Mouse (Mus musculus) hindbrain, embryonic 15.5 days (tissue): ENCODE measurements around the gene Kcnk18. TPM values are rescaled to one million over a fixed set of nuclear protein-coding genes. Genes with fewer than 3 reads are reported as not detected.

Experiments used
- ATAC-seq: fragments of 200-750 bp; cut with Nextera tagmentation; 2 replicates; pipeline ENCODE4 v1.8.0; 2017; ENCODE audit warnings: low read depth, moderate number of reproducible peaks, moderate TSS enrichment; ENCODE audit not compliant: low FRiP score
- H3K27ac ChIP-seq: fragments of 300-500 bp; sonication (generic); replicated peaks from 2 replicates; pipeline ENCODE4 v1.5.1; 2015; ENCODE audit warnings: mild to moderate bottlenecking, inconsistent platforms
- H3K27me3 ChIP-seq: fragments of 300-500 bp; sonication (generic); 2 replicates; pipeline ENCODE4 v1.6.1; 2015; ENCODE audit warnings: control low read depth, inconsistent platforms
- H3K36me3 ChIP-seq: fragments of 300-500 bp; sonication (generic); 2 replicates; pipeline ENCODE4 v1.6.1; 2015; ENCODE audit warnings: control low read depth, inconsistent platforms
- H3K4me1 ChIP-seq: fragments of 300-500 bp; sonication (generic); replicated peaks from 2 replicates; pipeline ENCODE4 v1.6.1; 2015; ENCODE audit warnings: control low read depth, inconsistent platforms
- H3K4me2 ChIP-seq: fragments of 300-500 bp; sonication (generic); 2 replicates; pipeline ENCODE4 v1.6.1; 2015; ENCODE audit warnings: moderate library complexity, mild to moderate bottlenecking, inconsistent platforms
- H3K4me3 ChIP-seq: fragments of 300-500 bp; sonication (generic); 2 replicates; pipeline ENCODE4 v1.5.1; 2015; ENCODE audit warnings: mild to moderate bottlenecking, inconsistent platforms
- H3K9ac ChIP-seq: fragments of 300-500 bp; sonication (generic); 2 replicates; pipeline ENCODE4 v1.6.1; 2015; ENCODE audit warnings: inconsistent platforms
- H3K9me3 ChIP-seq: fragments of 300-500 bp; sonication (generic); 2 replicates; pipeline ENCODE4 v1.6.1; 2016; ENCODE audit warnings: control low read depth, inconsistent platforms
- WGBS: fragments of 180-500 bp; shearing (Covaris S2); methylation state at CpG from one replicate; pipeline ENCODE4 v1.1.7; 2015; 5-methylcytosine and 5-hydroxymethylcytosine counted together
- polyA plus RNA-seq: library from polyadenylated mRNA; unstranded; fragments of >200 nt; fragmentation: Nextera tagmentation; extraction: Ambion mirVana; gene quantifications from 2 replicates; pipeline ENCODE4 v1.2.1, GENCODE M21; 2015

The Kcnk18 gene
- polyA plus RNA-seq, 1 experiment from 2014 or later: 0.10 TPM

- no peak overlapping the region for H3K4me3 ChIP-seq
- WGBS: 86% methylated on average over 18 of the region's 18 CpGs
These were observed 16.0 kb downstream of the Kcnk18 start for GRCm38 (mm10) chr19:59235001-59235400.

GRCm38 (mm10) chr19:59236046-59236445 lies 17.0 kb downstream of the Kcnk18 start:
- ATAC-seq: no peak
- no peak overlapping the region for H3K4me3 ChIP-seq
- H3K9ac ChIP-seq: no peak overlapping the region
- no peaks in the 10 kb centered on the region for H3K27me3 ChIP-seq
- no peaks in the 10 kb centered on the region for H3K36me3 ChIP-seq
- no peaks in the 10 kb centered on the region for H3K4me1 ChIP-seq
- WGBS: 88% methylated on average over 6 of the region's 6 CpGs
- no peaks in the 10 kb centered on the region for H3K9me3 ChIP-seq
- no peak overlapping the region for H3K4me2 ChIP-seq
- H3K27ac ChIP-seq: no peak overlapping the region

More at GRCm38 (mm10) chr19:59235001-59235400, 16.0 kb downstream of the Kcnk18 start:
- Histone ChIP-seq H3K4me2 (no peak overlapping the region), H3K4me1 (no peaks in the 10 kb centered on the region), H3K36me3 (no peaks in the 10 kb centered on the region), H3K27me3 (no peaks in the 10 kb centered on the region), H3K9ac (no peak overlapping the region), H3K9me3 (no peaks in the 10 kb centered on the region), H3K27ac (no peak overlapping the region)
- no peak for ATAC-seq

DNA sequence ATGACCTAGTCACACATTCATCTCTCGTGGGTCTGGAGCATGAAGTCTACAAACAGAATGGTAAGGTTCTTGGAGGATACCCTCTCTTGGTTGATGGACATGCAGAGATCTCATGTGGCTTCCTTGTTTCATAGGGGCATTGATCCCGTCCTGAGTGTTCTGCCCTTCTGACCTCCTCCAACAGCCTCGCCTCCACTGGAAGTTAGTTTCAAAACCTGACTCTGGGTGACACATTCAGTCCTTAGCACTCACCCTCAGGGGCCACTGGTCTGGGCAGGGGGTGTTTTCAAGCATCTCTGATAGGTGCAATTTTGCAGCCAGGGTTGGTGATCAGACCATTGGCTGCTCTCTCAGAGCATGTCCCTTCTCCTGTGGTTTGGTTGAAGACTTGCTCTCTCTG lies 19.6 kb downstream of the Kcnk18 start:
- no peaks in the 10 kb centered on the region for H3K27me3 ChIP-seq
- no peak for ATAC-seq

GRCm38 (mm10) chr19:59239124-59239817 lies 20.3 kb downstream of the Kcnk18 start:
- Histone ChIP-seq H3K9me3 (no peaks in the 10 kb centered on the region), H3K36me3 (no peaks in the 10 kb centered on the region), H3K27ac (no peak overlapping the region), H3K4me3 (no peak overlapping the region), H3K4me2 (no peak overlapping the region), H3K4me1 (no peaks in the 10 kb centered on the region), H3K9ac (no peak overlapping the region), H3K27me3 (no peaks in the 10 kb centered on the region)
- ATAC-seq: peak; percentile 63
- WGBS: 27% methylated on average over 17 of the region's 17 CpGs

More for the DNA sequence above, 19.6 kb downstream of the Kcnk18 start:
- Histone ChIP-seq H3K9ac (no peak overlapping the region), H3K4me2 (no peak overlapping the region), H3K27ac (no peak overlapping the region), H3K4me3 (no peak overlapping the region), H3K4me1 (no peaks in the 10 kb centered on the region), H3K9me3 (no peaks in the 10 kb centered on the region), H3K36me3 (no peaks in the 10 kb centered on the region)
- 84% methylated on average over 3 of the region's 3 CpGs for WGBS

- no peaks in the 10 kb centered on the region for H3K27me3 ChIP-seq
- H3K27ac ChIP-seq: no peak overlapping the region
- no peaks in the 10 kb centered on the region for H3K4me1 ChIP-seq
- no peak overlapping the region for H3K4me2 ChIP-seq
- no peak overlapping the region for H3K9ac ChIP-seq
- no peak overlapping the region for H3K4me3 ChIP-seq
- H3K36me3 ChIP-seq: no peaks in the 10 kb centered on the region
- no peaks in the 10 kb centered on the region for H3K9me3 ChIP-seq
- ATAC-seq: no peak
- 86% methylated on average over 4 of the region's 4 CpGs for WGBS
These were observed 23.0 kb downstream of the Kcnk18 start for GRCm38 (mm10) chr19:59241987-59242386.

DNA sequence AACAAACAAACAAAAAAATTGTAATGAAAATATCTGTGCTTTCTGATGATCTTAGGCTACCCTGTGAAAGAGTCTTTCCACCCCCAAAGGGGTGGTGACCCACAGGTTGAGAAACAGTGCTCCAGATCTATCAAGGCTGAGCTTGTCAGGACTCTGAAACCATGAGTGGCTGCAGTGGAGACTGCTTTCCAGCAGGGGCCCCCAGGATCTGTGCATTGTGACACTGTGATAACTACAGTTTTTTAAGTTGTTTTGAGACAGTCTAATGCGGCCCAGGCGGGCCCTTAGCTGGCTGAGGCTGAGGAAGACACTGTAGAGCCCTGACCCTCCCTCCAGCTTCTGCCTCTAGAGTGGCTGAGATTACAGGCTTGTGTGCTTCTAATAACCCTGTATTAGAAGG lies 24.0 kb downstream of the Kcnk18 start:
- Histone ChIP-seq H3K4me3 (no peak overlapping the region), H3K9ac (no peak overlapping the region), H3K9me3 (no peaks in the 10 kb centered on the region), H3K4me1 (no peaks in the 10 kb centered on the region), H3K36me3 (no peaks in the 10 kb centered on the region), H3K4me2 (no peak overlapping the region), H3K27ac (no peak overlapping the region), H3K27me3 (no peaks in the 10 kb centered on the region)
- WGBS: 86% methylated on average over 2 of the region's 2 CpGs
- ATAC-seq: no peak

GRCm38 (mm10) chr19:59248144-59248543 lies 29.1 kb downstream of the Kcnk18 start:
- H3K9ac ChIP-seq: no peak overlapping the region
- H3K9me3 ChIP-seq: no peaks in the 10 kb centered on the region
- no peak overlapping the region for H3K4me3 ChIP-seq
- no peak overlapping the region for H3K4me2 ChIP-seq
- 80% methylated on average over 4 of the region's 4 CpGs for WGBS
- no peak for ATAC-seq
- no peaks in the 10 kb centered on the region for H3K27me3 ChIP-seq
- no peaks in the 10 kb centered on the region for H3K36me3 ChIP-seq
- H3K27ac ChIP-seq: no peak overlapping the region
- no peaks in the 10 kb centered on the region for H3K4me1 ChIP-seq

DNA sequence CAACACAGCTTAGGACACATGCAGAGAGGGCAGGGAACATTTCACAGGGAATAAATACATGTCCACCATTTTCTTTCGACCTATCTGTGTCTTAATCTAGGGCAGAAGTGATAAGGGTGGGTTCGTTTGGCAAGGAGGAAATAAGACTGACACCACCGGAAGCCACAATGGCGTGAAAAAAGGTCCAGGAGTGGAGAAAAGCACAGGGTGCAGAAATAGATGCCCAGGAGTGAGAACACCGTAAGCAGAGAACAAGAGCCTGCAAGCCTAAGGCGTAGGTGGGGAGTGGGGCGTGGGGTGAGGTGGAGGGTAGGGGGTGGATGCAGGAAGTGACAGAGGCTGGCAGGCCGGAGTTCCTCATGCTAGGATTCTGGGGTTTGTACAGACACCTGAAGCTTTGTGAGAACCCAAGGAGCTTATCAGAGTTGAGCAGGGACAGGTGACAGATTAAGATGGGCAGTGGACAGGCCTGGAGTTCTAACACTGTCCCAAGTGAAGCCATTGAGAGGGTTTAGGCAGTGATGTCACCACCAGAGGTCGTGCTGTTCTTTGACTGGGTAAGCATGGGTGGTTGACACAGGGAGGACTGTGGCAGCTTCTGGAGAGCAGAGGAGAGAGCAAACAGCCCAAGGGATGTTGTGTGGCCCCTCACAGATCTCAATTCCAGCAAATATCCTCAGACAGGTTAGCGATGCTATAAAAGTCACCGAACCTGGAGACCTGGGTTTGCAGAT lies 29.7 kb downstream of the Kcnk18 start:
- Histone ChIP-seq H3K36me3 (no peaks in the 10 kb centered on the region), H3K4me2 (no peak overlapping the region), H3K27me3 (no peaks in the 10 kb centered on the region), H3K9me3 (no peaks in the 10 kb centered on the region), H3K9ac (no peak overlapping the region), H3K4me3 (no peak overlapping the region), H3K4me1 (no peaks in the 10 kb centered on the region), H3K27ac (no peak overlapping the region)
- 80% methylated on average over 11 of the region's 11 CpGs for WGBS
- no peak for ATAC-seq

DNA sequence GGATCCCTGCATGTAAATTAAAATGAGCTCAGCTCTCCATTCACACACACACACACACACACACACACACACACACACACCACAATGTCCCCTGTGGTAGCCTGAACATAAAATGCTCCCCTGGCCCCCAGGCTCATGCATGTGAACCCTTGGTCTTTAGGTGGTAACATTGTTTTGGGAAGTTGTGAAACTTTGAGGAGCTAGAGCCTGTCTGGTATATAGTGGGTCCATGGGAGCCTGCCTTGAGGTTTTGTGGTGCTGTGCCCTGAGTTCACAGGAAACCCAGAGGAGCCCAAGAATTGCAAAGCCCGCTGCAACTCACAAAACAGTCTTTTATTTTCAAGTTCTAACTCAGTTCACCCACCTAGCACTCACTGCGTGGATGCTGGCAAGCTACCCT lies 33.6 kb downstream of the Kcnk18 start:
- Histone ChIP-seq H3K27ac (no peak overlapping the region), H3K9me3 (no peaks in the 10 kb centered on the region), H3K4me3 (no peak overlapping the region), H3K9ac (no peak overlapping the region), H3K4me1 (no peaks in the 10 kb centered on the region), H3K4me2 (no peak overlapping the region), H3K36me3 (no peaks in the 10 kb centered on the region), H3K27me3 (no peaks in the 10 kb centered on the region)
- ATAC-seq: no peak
- WGBS: 64% methylated on average over 2 of the region's 2 CpGs

- Histone ChIP-seq H3K36me3 (no peaks in the 10 kb centered on the region), H3K27ac (no peak overlapping the region), H3K4me3 (no peak overlapping the region), H3K4me2 (no peak overlapping the region), H3K27me3 (0 out of 2 replicates have a peak, but pooled peaks cover 6% of the 10 kb centered on the region), H3K9me3 (no peaks in the 10 kb centered on the region), H3K9ac (no peak overlapping the region), H3K4me1 (peaks cover 16% of the 10 kb centered on the region)
- ATAC-seq: no peak
- WGBS: 35% methylated on average over 5 of the region's 5 CpGs
These were observed 40.6 kb downstream of the Kcnk18 start for GRCm38 (mm10) chr19:59259633-59260032.

DNA sequence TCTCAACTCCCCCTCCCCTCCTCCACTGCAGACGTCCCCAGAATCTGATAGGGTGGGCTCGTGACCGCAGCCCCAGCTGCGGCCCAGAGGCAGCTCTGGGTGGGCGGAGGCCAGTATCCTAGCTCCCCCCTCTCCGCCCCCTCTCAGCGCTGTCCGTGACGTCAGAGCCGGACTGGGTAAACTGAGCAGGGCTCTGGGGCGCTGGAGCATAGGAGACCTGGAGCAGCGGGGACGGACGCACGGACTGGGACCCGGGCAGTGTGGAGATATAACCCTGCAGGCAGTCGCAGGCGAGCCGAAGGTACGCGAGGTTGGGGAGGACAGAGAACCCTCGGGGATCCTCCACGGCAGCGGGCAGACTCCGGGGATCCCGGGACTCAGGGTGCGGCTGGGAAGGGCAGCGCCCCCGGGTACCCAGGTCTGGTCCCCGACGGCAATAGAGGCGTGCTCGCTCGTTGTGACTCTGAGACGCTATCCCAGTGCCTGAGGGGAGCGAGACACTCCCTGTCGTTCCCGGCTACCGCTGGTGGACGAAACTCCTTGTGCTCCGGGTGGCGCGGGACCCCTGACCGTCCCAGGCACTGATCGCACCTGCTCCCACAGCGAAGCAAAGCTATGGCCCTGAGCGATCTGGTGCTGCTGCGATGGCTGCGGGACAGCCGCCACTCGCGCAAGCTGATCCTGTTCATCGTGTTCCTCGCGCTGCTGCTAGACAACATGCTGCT lies 41.9 kb downstream of the Kcnk18 start, which contains the start of gene Slc18a2:
Slc18a2 (plus strand) TSS at position 179 of the 725 bp plus-strand sequence.
- Histone ChIP-seq H3K9ac (peak within 1 kb of the TSS; percentile 23), H3K27ac (no peak within 1 kb of the TSS), H3K9me3 (no peaks in the 10 kb centered on the region)

GRCm38 (mm10) chr19:59261604-59262003 lies 42.6 kb downstream of the Kcnk18 start:
- no peaks in the 10 kb centered on the region for H3K9me3 ChIP-seq
- H3K27me3 ChIP-seq: 0 out of 2 replicates have a peak, but pooled peaks cover 6% of the 10 kb centered on the region
- peaks cover 20% of the 10 kb centered on the region for H3K4me1 ChIP-seq
- H3K27ac ChIP-seq: no peak overlapping the region
- peak overlapping the region; percentile 37; the same call in 1 of the 2 replicates for H3K4me3 ChIP-seq
- no peak for ATAC-seq
- 48% methylated on average over 7 of the region's 7 CpGs for WGBS
- H3K36me3 ChIP-seq: no peaks in the 10 kb centered on the region
- peak overlapping the region; percentile 80; the same call in 1 of the 2 replicates for H3K4me2 ChIP-seq
- no peak overlapping the region for H3K9ac ChIP-seq

More for the DNA sequence above, 41.9 kb downstream of the Kcnk18 start, which contains the start of gene Slc18a2:
- peak; percentile 68 for ATAC-seq
- under 1% methylated on average over 54 of the region's 55 CpGs for WGBS
- Histone ChIP-seq H3K4me1 (peaks cover 20% of the 10 kb centered on the region), H3K27me3 (0 out of 2 replicates have a peak, but pooled peaks cover 6% of the 10 kb centered on the region), H3K36me3 (no peaks in the 10 kb centered on the region), H3K4me2 (peak within 1 kb of the TSS; percentile 80), H3K4me3 (peak within 1 kb of the TSS; percentile 37)
